Mouse (Mus musculus) layer of hippocampus, adult 11-12 months (tissue): ENCODE data around the gene Abca13.

Source experiments
- DNase-seq: peaks from one replicate; pipeline ENCODE4 v3.0.0; 2022; ENCODE audit warnings: low spot score

Abca13 gene

DNA sequence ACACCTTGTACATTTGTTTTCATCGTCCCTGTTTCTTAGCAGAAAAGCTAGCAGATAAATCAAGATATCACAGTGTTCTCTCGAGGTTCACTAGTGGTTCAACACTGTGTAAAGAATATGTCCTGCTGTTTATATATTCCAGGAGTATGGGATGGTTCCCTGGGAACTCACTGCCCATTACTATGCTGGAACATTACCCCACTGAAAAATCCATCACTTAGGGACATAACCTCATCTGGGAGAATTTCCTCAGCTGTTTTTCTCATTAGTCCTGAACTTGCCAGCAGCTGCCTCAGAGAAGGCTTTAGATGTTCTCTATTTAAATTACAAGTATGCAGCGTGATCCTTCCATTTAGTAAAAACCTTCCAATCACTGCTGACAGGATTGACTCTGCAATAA lies 513.4 kb downstream of the Abca13 start:
- no peak for DNase-seq

GRCm38 (mm10) chr11:9727810-9728490 lies 536.2 kb downstream of the Abca13 start:
- DNase-seq: no peak

DNA sequence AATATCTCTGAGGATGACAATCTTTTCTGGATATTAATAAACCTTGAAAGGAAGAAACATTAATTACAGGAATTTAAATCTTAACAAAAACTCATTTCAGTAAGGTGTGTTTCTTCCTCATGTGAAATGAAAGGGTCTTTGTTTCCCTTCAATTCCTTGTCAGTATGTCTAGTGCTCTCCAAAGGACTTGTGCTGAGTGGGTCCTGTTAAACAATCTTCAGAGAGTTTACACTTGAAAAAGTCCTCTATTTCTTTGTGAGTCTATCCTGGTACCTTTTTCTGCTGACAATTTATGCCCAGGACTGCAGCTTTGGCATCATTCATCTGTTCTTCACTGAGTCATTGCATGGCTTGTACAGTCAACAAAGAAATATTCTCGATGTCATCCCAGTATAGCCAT lies 539.6 kb downstream of the Abca13 start:
- DNase-seq: no peak
